Mouse (Mus musculus) kidney, postnatal 0 days (tissue): ENCODE measurements around the gene Tex30. TPM values are rescaled to one million over a fixed set of nuclear protein-coding genes. Genes with fewer than 3 reads are reported as not detected.
A peak's percentile ranks its signal among the peaks of the same experiment; 100 is the strongest.
"Not testable (repeated sequence)": the region's sequence is repeated elsewhere in the genome, so short reads cannot be mapped to it uniquely, and the experiment has no call there.

Experiments used
- ATAC-seq: fragments of 200-750 bp; cut with Nextera tagmentation; replicated peaks from 2 replicates; pipeline ENCODE4 v1.8.0; 2017; ENCODE audit warnings: low read depth, moderate number of reproducible peaks, moderate TSS enrichment, moderate library complexity; ENCODE audit not compliant: low FRiP score
- DNase-seq: peaks from one replicate; pipeline ENCODE4 v3.0.0-alpha.2; 2016; ENCODE audit warnings: low spot score
- H3K27ac ChIP-seq: fragments of 300-500 bp; sonication (generic); 2 replicates; pipeline ENCODE4 v1.5.1; 2014; ENCODE audit warnings: mild to moderate bottlenecking
- H3K27me3 ChIP-seq: fragments of 300-500 bp; sonication (generic); 2 replicates; pipeline ENCODE4 v1.6.1; 2014; ENCODE audit warnings: low read length, mixed read lengths; ENCODE audit not compliant: insufficient read depth
- H3K36me3 ChIP-seq: fragments of 300-500 bp; sonication (generic); 2 replicates; pipeline ENCODE4 v1.6.1; 2014; ENCODE audit warnings: low read length, mixed read lengths; ENCODE audit not compliant: insufficient read depth
- H3K4me1 ChIP-seq: fragments of 300-500 bp; sonication (generic); replicated peaks from 2 replicates; pipeline ENCODE4 v1.6.1; 2014; ENCODE audit warnings: antibody characterized with exemption, low read length, mixed read lengths; ENCODE audit not compliant: insufficient read depth
- H3K4me2 ChIP-seq: fragments of 300-500 bp; sonication (generic); 2 replicates; pipeline ENCODE4 v1.6.1; 2014; ENCODE audit warnings: mild to moderate bottlenecking, low read length, moderate library complexity, mixed read lengths
- H3K4me3 ChIP-seq: fragments of 300-500 bp; sonication (generic); replicated peaks from 2 replicates; pipeline ENCODE4 v1.5.1; 2014; ENCODE audit warnings: low read depth, low read length
- H3K9ac ChIP-seq: fragments of 300-500 bp; sonication (generic); 2 replicates; pipeline ENCODE4 v1.6.1; 2014; ENCODE audit warnings: low read depth, low read length
- H3K9me3 ChIP-seq: fragments of 300-500 bp; sonication (generic); replicated peaks from 2 replicates; pipeline ENCODE4 v1.6.1; 2016; ENCODE audit warnings: low read length, inconsistent platforms, mixed read lengths
- CTCF ChIP-seq: IDR thresholded peaks from 2 replicates; pipeline ENCODE4 v1.5.1; 2016; ENCODE audit warnings: antibody characterized with exemption, low read depth, mild to moderate bottlenecking, moderate library complexity
- WGBS: fragments of 180-500 bp; shearing (Covaris S2); extraction: QIAGEN DNeasy Blood & Tissue Kit; methylation state at CpG from one replicate; pipeline ENCODE4 v1.1.7; 2014; 5-methylcytosine and 5-hydroxymethylcytosine counted together
- polyA plus RNA-seq: library from polyadenylated mRNA; unstranded; fragments of >200 nt; fragmentation: Nextera tagmentation; extraction: Ambion mirVana; gene quantifications from 2 replicates; pipeline ENCODE4 v1.2.1, GENCODE M21; 2015

Gene Tex30
- polyA plus RNA-seq, 1 experiment from 2014 or later: 63.2 TPM

DNA sequence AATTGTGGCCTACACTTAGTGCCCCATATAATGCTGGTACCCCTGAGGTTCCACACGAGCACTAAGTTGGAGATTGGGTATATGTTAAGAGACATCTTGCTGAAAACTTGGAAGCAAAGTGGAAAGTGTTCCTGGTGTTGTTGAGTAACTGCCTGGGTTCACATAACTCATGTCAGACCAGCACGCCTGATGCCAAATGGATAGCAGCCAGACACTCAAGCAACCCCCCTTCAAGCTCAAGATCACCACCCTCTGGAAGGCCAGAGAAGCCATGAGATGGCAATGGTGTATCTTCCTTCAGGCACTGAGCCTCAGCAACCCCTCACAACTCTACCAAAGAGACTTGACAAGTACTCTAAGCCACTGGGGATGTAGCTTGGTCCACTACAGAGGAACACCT, 55.7 kb downstream of the Tex30 start:
- H3K9me3 ChIP-seq: no peaks in the 10 kb centered on the region
- H3K27me3 ChIP-seq: no peaks in the 10 kb centered on the region
- H3K36me3 ChIP-seq: no peaks in the 10 kb centered on the region
- no peak overlapping the region for H3K9ac ChIP-seq
- H3K4me1 ChIP-seq: no peaks in the 10 kb centered on the region
- no peak for ATAC-seq
- no peak overlapping the region for H3K4me3 ChIP-seq
- no peak for DNase-seq
- no peak for TF ChIP-seq CTCF
- no peak overlapping the region for H3K4me2 ChIP-seq
- WGBS: 55% methylated on average over 2 of the region's 2 CpGs
- no peak overlapping the region for H3K27ac ChIP-seq

DNA sequence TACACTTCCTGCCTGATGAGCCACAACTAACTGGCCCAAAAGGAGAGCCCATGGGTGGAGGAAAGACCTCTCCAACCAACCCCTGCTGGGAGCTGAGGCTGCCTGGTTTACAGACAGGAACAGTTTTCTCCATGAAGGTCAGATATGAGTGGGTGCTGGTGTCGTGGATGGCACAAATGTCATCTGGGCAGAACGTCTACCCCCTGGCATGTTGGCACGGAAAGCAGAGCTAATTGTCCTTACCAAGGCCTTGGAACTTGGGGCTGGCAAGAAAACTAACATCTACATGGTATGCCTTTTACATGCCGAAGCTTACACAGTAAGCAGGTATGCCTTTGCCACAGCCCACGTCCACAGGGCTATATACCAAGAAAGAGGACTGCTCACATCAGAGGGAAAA, 56.6 kb downstream of the Tex30 start:
- not testable (repeated sequence) for H3K4me2 ChIP-seq, H3K9me3 ChIP-seq, H3K9ac ChIP-seq, DNase-seq, H3K4me1 ChIP-seq, H3K27me3 ChIP-seq, ATAC-seq, H3K4me3 ChIP-seq, H3K36me3 ChIP-seq, H3K27ac ChIP-seq
- WGBS: 93% methylated on average over 5 of the region's 5 CpGs

- Histone ChIP-seq H3K27me3 (no peaks in the 10 kb centered on the region), H3K9me3 (no peaks in the 10 kb centered on the region), H3K4me1 (no peaks in the 10 kb centered on the region), H3K9ac (peak overlapping the region; percentile 61; the same call in 1 of the 2 replicates), H3K4me2 (peak overlapping the region; percentile 88), H3K36me3 (no peaks in the 10 kb centered on the region), H3K4me3 (peak overlapping the region; percentile 45), H3K27ac (no peak overlapping the region)
- DNase-seq (no peak), ATAC-seq (0 out of 2 replicates have a peak, but pooled peaks have one; percentile 7)
- WGBS: 0% methylated on average over 6 of the region's 6 CpGs
- no peak for TF ChIP-seq CTCF
These were observed 59.7 kb downstream of the Tex30 start for GRCm38 (mm10) chr1:44042555-44042915.

GRCm38 (mm10) chr1:44041797-44042554, 60.3 kb downstream of the Tex30 start:
- H3K27ac ChIP-seq: no peak overlapping the region
- peak; percentile 46; the same call in 1 of the 2 replicates for ATAC-seq
- no peaks in the 10 kb centered on the region for H3K4me1 ChIP-seq
- H3K9ac ChIP-seq: peak overlapping the region; percentile 61; the same call in 1 of the 2 replicates
- H3K4me3 ChIP-seq: peak overlapping the region; percentile 45
- no peaks in the 10 kb centered on the region for H3K9me3 ChIP-seq
- peak overlapping the region; percentile 88 for H3K4me2 ChIP-seq
- no peaks in the 10 kb centered on the region for H3K27me3 ChIP-seq
- TF ChIP-seq CTCF: peak; percentile 95
- H3K36me3 ChIP-seq: no peaks in the 10 kb centered on the region
- 1% methylated on average over 17 of the region's 17 CpGs for WGBS
- peak; percentile 92 for DNase-seq

Other genes starting within 250 kb of the Tex30 start
- 38.0 and 39.4 TPM in 2 replicates for gene Tpp2, start 168.8 kb downstream of the Tex30 start, polyA plus RNA-seq
- 0.18 and 0.25 TPM in 2 replicates for gene Mettl21c, start 82.4 kb downstream of the Tex30 start, polyA plus RNA-seq
- 0.03 TPM in 1 of 2 replicates, not detected in the other for gene Gm8251, start 40.5 kb downstream of the Tex30 start, polyA plus RNA-seq
- gene Kdelc1, start 16.4 kb upstream of the Tex30 start, polyA plus RNA-seq: 45.8 and 53.8 TPM in 2 replicates
- 16.4 and 17.0 TPM in 2 replicates for gene Bivm, start 16.5 kb upstream of the Tex30 start, polyA plus RNA-seq
- 14.1 TPM in 2 replicates for gene Ercc5, start 45.3 kb upstream of the Tex30 start, polyA plus RNA-seq
- gene Mettl21e, start 116.5 kb upstream of the Tex30 start, polyA plus RNA-seq: not detected in 2 replicates